Mouse (Mus musculus) adrenal gland, postnatal 10 days (tissue): Measurements from ENCODE around the gene Isyna1. TPM values are rescaled to one million over a fixed set of nuclear protein-coding genes. Genes with fewer than 3 reads are reported as not detected.

Experiments
- total RNA-seq, 2 experiments: library from RNA; stranded (reverse); gene quantifications; 2 replicates each; pipeline ENCODE4 v1.2.3; 2021

The Isyna1 gene
- total RNA-seq, 2 experiments from 2014 or later = 59.4 to 59.8 TPM

Other genes starting within 250 kb of the Isyna1 start
- 10 to 100 TPM; 49.1 to 51.4 TPM for gene Upf1, start 241.1 kb upstream of the Isyna1 start, total RNA-seq
- gene Comp, start 220.8 kb upstream of the Isyna1 start, total RNA-seq = 1 to 10 TPM in 1 of 2 experiments, under 1 TPM in 1; 0.97 to 2.0 TPM
- 10 to 100 TPM; 14.1 to 19.4 TPM for gene Crtc1, start 154.8 kb upstream of the Isyna1 start, total RNA-seq
- gene Klhl26, start 117.4 kb upstream of the Isyna1 start, total RNA-seq = 10 to 100 TPM; 14.0 to 15.1 TPM
- 1 to 10 TPM; 2.9 to 4.5 TPM for gene Tmem59l, start 107.0 kb upstream of the Isyna1 start, total RNA-seq
- under 1 TPM; 0.21 to 0.42 TPM for gene Crlf1, start 101.2 kb upstream of the Isyna1 start, total RNA-seq
- gene Rex1bd, start 87.6 kb upstream of the Isyna1 start, total RNA-seq = 100 to 1,000 TPM; 121 to 130 TPM
- 1,000 to 10,000 TPM; 1,751 to 1,916 TPM for gene Uba52, start 83.6 kb upstream of the Isyna1 start, total RNA-seq
- gene Fkbp8, start 66.6 kb upstream of the Isyna1 start, total RNA-seq = 100 to 1,000 TPM; 226 to 250 TPM
- 10 to 100 TPM; 84.0 to 97.4 TPM for gene Kxd1, start 66.4 kb upstream of the Isyna1 start, total RNA-seq
- gene Ell, start 54.9 kb upstream of the Isyna1 start, total RNA-seq = 10 to 100 TPM; 22.2 to 26.3 TPM
- 10 to 100 TPM; 92.0 to 96.9 TPM for gene Ssbp4, start 14.5 kb downstream of the Isyna1 start, total RNA-seq
- gene Lrrc25, start 21.8 kb downstream of the Isyna1 start, total RNA-seq = 1 to 10 TPM; 3.3 to 3.6 TPM
- 1 to 10 TPM in 1 of 2 experiments, under 1 TPM in 1; 0.79 to 1.7 TPM for gene Gdf15, start 38.1 kb downstream of the Isyna1 start, total RNA-seq
- gene Pgpep1, start 66.0 kb downstream of the Isyna1 start, total RNA-seq = 10 to 100 TPM; 65.7 to 80.6 TPM
- 10 to 100 TPM; 91.5 to 94.7 TPM for gene Lsm4, start 78.9 kb downstream of the Isyna1 start, total RNA-seq
- 100 to 1,000 TPM; 149 to 185 TPM for gene Jund, start 104.6 kb downstream of the Isyna1 start, total RNA-seq
- under 1 TPM; 0.15 to 0.30 TPM for gene Iqcn, start 109.1 kb downstream of the Isyna1 start, total RNA-seq
- not detected for gene Gm3336, start 124.2 kb downstream of the Isyna1 start, total RNA-seq
- 1 to 10 TPM; 2.4 to 2.8 TPM for gene Pde4c, start 129.3 kb downstream of the Isyna1 start, total RNA-seq
- 10 to 100 TPM; 53.3 to 53.9 TPM for gene Rab3a, start 160.3 kb downstream of the Isyna1 start, total RNA-seq
- 100 to 1,000 TPM in 1 of 2 experiments, 10 to 100 TPM in 1; 92.9 to 106 TPM for gene Mpv17l2, start 166.6 kb downstream of the Isyna1 start, total RNA-seq
- 10 to 100 TPM; 37.7 to 46.4 TPM for gene Pik3r2, start 182.3 kb downstream of the Isyna1 start, total RNA-seq
- 10 to 100 TPM; 17.7 to 22.8 TPM for gene Mast3, start 210.7 kb downstream of the Isyna1 start, total RNA-seq
- under 1 TPM; 0.67 to 0.87 TPM for gene Il12rb1, start 214.1 kb downstream of the Isyna1 start, total RNA-seq
- 10 to 100 TPM; 11.2 to 13.8 TPM for gene Arrdc2, start 245.3 kb downstream of the Isyna1 start, total RNA-seq